Mouse (Mus musculus): ENCODE results near the gene Uhrf2.

DNA sequence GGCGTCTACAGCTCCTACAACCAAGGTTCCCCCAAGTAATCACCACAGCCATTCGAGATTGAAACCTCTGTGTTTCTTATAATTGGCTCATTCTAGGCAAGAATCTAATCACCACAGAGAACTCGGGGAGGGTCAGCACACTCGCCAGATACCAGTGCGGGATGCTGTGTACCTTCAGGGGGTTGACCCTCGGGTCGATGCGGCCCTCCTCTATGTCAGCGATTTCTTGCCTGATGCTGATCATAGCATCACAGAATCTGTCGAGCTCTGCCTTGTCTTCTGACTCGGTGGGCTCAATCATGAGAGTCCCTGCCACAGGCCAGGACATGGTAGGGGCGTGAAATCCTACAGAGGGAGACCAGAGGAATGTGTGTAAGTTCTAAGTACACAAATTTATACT is 70.3 kb downstream of the Uhrf2 start:
- TF ChIP-seq GATA1 (IDR thresholded peaks at IDR 0.05; ENCODE audit: borderline replicate concordance, low read length): no peak
- no peak for TF ChIP-seq FLI1 (IDR thresholded peaks at IDR 0.05; ENCODE audit: low read length)
